Mouse (Mus musculus) cortical plate, adult 2 months (tissue): ENCODE results near the gene R3hdml. TPM values are rescaled to one million over a fixed set of nuclear protein-coding genes. Genes with fewer than 3 reads are reported as not detected.

Experiments
- H3K27ac ChIP-seq: fragments of 200-500 bp; 2 replicates; pipeline ENCODE4 v1.5.1; 2012; ENCODE audit warnings: low read length, control low read depth, inconsistent platforms; ENCODE audit not compliant: insufficient read depth
- H3K4me1 ChIP-seq: fragments of 200-500 bp; 2 replicates; pipeline ENCODE4 v1.6.1; 2011; ENCODE audit warnings: low read length; ENCODE audit not compliant: control insufficient read depth, insufficient read depth
- H3K4me3 ChIP-seq: fragments of 200-500 bp; 2 replicates; pipeline ENCODE4 v1.5.1; 2011; ENCODE audit warnings: mild to moderate bottlenecking, low read length, control low read depth; ENCODE audit not compliant: insufficient read depth
- CTCF ChIP-seq: fragments of 200-500 bp; IDR thresholded peaks from 2 replicates; pipeline ENCODE4 v1.5.1; 2011; ENCODE audit warnings: mild to moderate bottlenecking, control low read depth, low read length; ENCODE audit not compliant: insufficient read depth; ENCODE audit errors: extremely low read depth
- POLR2A ChIP-seq: fragments of 200-500 bp; IDR thresholded peaks from 2 replicates; pipeline ENCODE4 v1.6.1; 2011; ENCODE audit warnings: mild to moderate bottlenecking, low read length, control low read depth; ENCODE audit not compliant: insufficient read depth; ENCODE audit errors: extremely low read depth
- polyA plus RNA-seq: library from polyadenylated mRNA; depleted of rRNA; stranded (reverse); fragments of >200 nt; gene quantifications from 2 replicates; pipeline ENCODE4 v1.2.3, GENCODE M21; 2012

Gene R3hdml
- polyA plus RNA-seq, 1 experiment = not detected

DNA sequence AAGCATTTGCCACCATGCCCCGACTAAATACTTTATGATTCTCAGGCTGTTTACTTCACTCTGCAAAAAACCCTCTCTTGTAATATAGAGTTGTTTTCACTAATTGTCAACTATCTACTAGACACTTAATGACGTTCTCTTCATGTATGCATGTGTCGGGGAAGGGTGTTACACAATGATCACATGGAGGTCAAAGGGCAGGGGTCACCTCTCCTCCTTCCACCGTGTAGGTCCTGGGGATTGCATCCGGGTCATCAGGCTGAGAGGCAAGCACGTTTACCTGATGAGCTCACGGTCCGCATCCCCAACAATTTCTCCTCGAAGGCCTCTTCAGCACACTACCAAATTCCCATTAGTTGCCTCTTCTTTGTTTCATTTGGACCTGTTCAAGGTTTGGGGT lies 41.1 kb downstream of the R3hdml start:
- Histone ChIP-seq H3K27ac (no peak overlapping the region), H3K4me1 (no peaks in the 10 kb centered on the region), H3K4me3 (no peak overlapping the region)
- TF ChIP-seq CTCF (no peak), POLR2A (no peak)

DNA sequence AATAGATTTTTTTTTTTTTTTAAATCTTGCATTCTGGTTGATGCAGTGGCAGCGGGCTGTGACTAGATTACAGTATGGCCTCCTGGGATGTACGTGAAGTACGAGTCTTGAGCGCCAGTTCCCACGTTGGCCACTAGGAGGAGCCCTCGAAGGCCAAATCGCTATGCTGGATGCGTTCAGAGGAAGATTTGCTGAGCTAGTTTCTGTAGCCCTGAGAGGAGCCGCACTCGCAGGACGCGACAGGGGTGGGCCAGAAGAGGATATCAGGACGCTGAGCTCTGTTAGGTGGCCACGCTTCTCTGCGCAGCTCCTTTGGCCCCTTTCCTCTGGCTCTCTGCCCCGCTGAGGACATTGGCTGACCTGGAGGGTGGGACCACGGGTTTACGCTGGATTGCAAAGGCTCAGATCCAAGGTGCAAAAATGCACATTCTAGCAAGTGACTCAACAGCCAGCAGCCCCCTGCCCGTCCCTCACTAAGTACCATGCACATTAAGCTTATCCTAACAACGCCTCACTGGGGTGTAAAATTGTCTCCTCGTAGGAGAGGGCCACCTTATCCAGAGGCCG lies 42.9 kb downstream of the R3hdml start:
- H3K27ac ChIP-seq = no peak overlapping the region

DNA sequence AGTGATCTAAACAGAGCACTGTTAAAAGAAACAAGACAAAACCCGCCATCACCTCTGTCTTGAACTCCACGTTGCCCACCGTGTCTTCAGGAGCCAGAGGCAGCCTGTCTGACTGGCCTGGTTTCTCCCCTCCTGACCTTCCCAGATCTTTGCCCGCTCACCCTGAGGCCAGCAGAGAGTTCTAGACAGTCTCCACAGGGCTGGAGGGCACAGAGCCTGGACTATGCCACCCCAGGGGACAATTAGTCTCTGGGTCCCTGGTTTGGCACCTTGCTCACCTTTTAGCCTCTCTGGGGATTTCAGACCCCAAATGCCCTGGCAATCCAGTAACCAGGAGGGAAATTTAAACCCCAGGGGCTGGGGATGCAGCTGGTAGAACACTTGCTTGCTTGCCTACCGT lies 45.3 kb downstream of the R3hdml start:
- H3K4me3 ChIP-seq = no peak overlapping the region
- no peak overlapping the region for H3K27ac ChIP-seq
- no peaks in the 10 kb centered on the region for H3K4me1 ChIP-seq
- no peak for TF ChIP-seq POLR2A
- no peak for TF ChIP-seq CTCF

More for the DNA sequence above, 42.9 kb downstream of the R3hdml start:
- Histone ChIP-seq H3K4me1 (no peaks in the 10 kb centered on the region), H3K4me3 (peak overlapping the region; percentile 4; the same call in 1 of the 2 replicates)
- TF ChIP-seq POLR2A (no peak), CTCF (peak; percentile 96)

DNA sequence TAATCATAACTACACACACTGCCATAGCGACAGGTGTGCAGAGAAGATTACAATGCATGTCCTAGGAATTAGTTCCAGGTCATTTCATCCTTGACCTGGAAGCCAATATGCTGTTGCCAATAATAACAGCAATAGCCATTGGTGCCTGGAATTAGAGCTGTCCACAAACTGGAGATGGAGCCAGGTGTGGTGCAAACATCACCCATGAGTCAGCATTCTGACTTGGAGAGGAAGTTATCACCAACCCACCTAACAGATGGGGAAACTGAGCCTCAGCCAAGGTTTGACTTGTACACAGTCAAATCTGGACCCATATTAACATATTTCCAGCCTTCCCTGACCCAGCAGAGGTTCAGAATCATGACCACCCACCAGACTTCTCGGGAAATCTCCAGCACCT lies 46.3 kb downstream of the R3hdml start:
- H3K4me1 ChIP-seq = no peaks in the 10 kb centered on the region
- H3K4me3 ChIP-seq = no peak overlapping the region
- TF ChIP-seq CTCF = no peak
- TF ChIP-seq POLR2A = no peak
- no peak overlapping the region for H3K27ac ChIP-seq

DNA sequence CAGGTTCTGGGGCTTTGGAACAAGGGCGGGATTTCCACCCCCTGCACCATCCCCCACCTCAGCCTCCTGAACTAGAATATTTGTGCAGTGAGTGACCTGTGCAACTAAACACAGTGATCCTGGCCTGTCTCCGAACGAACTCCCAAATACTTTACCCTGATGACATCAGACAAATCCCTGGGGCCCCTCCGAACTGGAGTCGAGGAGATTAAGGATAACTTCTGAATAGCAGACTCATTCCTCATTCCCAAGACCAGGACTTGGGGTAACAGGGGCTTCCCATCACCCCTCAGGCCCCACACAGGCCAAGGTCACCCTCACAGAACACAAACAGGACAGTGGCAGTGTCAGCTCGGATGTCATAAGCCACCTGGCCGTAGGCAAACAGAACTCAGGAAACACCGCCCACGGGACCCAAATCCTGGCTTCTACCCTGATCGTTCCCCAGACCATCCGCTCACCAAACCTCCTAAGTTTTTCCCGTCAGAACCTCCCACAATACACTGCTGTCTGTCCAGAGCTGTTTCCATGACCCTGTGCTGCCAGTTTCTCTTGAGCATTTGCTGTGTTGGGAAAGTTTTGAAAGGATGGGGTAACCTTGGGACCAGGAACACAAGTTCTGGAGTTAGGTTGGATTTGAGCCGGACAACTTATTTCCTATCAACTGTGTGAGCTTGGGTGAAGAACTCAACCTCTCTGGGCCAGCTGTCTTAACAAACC lies 47.4 kb downstream of the R3hdml start:
- H3K27ac ChIP-seq = no peak overlapping the region

DNA sequence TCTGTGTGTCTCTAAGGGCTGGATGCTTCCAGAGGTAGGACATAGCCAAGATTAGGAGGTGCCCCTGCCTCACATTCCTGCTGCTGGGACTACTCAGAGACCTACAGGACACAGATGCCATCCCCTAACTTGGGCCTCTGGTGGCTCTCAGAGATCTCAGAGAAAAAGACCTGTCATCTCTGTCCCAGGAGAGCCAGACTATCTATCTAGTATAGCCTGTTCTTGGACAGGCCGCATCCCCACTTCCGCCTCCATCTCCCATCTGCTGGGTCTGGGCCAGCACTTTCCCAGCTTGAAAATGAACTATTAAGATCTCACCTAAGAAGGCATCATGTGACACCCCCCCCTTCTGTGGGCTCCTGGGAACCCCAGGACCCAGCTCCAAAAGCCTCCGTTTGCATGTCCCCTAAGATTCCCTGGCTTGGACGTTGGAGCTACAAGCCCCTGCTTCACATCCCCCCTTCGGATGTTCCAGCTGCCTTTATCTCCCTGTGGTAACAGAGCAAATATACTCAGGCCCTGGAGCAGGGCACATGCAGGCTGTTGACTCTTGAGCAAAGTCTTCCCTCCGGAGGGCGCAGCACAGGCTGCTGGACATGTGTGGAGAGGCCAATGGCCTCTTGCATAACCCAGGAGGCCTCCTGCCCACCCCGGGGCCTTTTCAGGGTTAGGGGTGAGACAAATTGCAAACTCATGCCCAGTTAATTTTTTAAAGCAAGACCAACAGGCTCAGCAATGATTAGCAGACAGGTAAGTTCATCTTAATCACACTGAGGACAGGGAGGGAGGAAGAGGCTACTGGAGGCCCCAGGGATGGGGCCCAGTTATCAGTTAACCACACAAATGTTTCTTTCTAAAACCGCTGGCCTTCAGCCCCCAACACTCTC lies 48.4 kb downstream of the R3hdml start:
- TF ChIP-seq CTCF (no peak), POLR2A (no peak)
- no peak overlapping the region for H3K27ac ChIP-seq
- no peak overlapping the region for H3K4me3 ChIP-seq
- H3K4me1 ChIP-seq = no peaks in the 10 kb centered on the region

More for the DNA sequence above, 47.4 kb downstream of the R3hdml start:
- TF ChIP-seq POLR2A = no peak
- TF ChIP-seq CTCF = no peak
- Histone ChIP-seq H3K4me3 (no peak overlapping the region), H3K4me1 (no peaks in the 10 kb centered on the region)

DNA sequence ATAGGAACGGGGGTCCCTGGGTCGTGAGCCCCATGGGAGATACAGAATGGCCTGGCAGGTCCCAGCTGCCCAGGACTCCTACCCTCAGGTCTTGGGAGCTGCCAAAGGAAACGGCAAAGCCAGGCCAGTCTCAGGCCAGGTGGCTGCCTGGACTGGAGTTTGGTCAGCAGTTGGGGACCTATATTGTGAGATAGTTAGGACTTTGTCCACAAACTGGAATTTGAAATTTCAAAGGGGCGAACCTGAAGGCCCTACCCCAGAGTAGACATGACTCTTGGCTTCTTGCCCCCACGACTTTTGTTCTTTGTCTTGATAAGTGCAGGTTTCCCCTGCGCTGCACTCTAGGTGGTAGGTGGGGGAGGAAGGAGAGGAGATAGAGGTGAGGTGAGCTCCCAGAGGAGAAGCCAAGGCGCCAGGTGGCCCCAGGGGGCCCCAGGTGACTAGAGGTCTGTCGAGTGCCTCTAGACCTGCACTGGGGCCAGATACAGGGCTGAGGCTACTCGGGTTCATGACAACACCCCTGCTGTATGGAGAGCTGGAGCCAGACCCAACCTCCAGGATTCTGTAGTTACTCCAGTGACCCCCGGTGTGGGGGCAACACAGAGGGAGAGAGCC lies 49.6 kb downstream of the R3hdml start:
- no peak for TF ChIP-seq CTCF
- TF ChIP-seq POLR2A = no peak
- Histone ChIP-seq H3K27ac (no peak overlapping the region), H3K4me3 (no peak overlapping the region), H3K4me1 (no peaks in the 10 kb centered on the region)

DNA sequence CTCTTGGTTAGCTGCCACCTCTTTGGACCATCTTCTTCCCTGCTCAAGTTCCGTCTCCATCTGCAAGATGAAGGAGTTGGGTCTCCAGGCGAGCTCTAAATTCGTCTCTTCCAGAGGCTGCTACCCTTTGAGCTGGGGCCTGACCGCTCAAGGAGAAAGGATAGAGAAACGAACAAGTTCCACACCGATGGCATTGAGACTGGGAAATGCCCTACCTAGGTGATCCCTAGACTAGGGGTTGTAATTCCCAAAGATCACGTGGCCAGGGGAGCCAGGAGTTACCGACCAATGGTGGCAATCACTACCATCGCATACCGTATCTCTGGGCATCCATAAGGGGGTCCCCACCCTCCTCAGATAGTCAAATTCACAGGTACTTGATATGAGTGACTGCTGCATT lies 50.6 kb downstream of the R3hdml start:
- TF ChIP-seq CTCF (no peak), POLR2A (no peak)
- no peak overlapping the region for H3K27ac ChIP-seq
- no peaks in the 10 kb centered on the region for H3K4me1 ChIP-seq
- H3K4me3 ChIP-seq = no peak overlapping the region

DNA sequence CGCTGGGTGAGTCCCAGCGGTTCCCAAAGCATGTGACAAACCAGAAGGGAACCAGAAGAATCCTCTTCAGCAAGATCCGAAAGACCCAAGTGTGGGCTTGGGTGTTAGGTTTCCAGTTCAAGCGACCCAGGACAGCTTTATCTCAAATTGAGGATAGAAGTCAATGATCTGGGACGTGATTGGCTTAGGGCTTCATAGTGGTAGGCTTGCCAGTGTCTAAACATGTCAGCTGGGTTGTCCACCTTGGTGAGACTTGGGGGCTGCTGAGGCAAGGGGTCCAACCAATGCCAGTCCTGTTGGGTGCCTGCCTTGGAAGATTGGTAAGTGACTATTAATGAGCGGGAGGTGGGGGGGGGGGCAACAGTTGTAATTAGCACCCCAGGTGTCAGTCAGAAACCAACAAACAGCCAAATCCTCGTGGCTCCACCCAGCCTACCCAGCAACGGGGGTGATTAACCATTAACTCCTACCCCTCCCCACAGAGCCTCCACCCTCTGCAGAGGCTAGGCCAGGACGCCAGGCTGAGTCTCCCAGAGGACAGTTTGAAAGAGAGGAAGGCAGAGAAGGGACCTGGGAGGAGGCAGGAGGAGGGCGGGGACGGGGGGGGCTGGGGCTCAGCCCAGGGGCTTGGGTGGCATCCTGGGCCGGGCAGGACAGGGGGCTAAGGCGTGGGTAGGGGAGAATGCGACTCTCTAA lies 54.7 kb downstream of the R3hdml start:
- TF ChIP-seq POLR2A = no peak
- no peak for TF ChIP-seq CTCF

More for the DNA sequence above, 54.7 kb downstream of the R3hdml start:
- no peak overlapping the region for H3K4me3 ChIP-seq
- H3K27ac ChIP-seq = no peak overlapping the region
- H3K4me1 ChIP-seq = no peaks in the 10 kb centered on the region
